Mouse (Mus musculus): ENCODE measurements around the gene Arhgap27.

GRCm38 (mm10) chr11:103361396-103362053, 2.0 kb downstream of the Arhgap27 start:
- no peak for TF ChIP-seq ZC3H11A (IDR thresholded peaks at IDR 0.05; ENCODE audit: borderline replicate concordance, low read depth, low read length)
- no peak for TF ChIP-seq CHD2 (IDR thresholded peaks at IDR 0.05; ENCODE audit: low read depth, low read length)
- no peak for TF ChIP-seq HCFC1 (IDR thresholded peaks at IDR 0.05; ENCODE audit: borderline replicate concordance, insufficient read depth, low read length)
